Mouse (Mus musculus): Measurements from ENCODE around the gene 1700056E22Rik.
A peak's percentile ranks its signal among the peaks of the same experiment; 100 is the strongest.

1700056E22Rik gene

DNA sequence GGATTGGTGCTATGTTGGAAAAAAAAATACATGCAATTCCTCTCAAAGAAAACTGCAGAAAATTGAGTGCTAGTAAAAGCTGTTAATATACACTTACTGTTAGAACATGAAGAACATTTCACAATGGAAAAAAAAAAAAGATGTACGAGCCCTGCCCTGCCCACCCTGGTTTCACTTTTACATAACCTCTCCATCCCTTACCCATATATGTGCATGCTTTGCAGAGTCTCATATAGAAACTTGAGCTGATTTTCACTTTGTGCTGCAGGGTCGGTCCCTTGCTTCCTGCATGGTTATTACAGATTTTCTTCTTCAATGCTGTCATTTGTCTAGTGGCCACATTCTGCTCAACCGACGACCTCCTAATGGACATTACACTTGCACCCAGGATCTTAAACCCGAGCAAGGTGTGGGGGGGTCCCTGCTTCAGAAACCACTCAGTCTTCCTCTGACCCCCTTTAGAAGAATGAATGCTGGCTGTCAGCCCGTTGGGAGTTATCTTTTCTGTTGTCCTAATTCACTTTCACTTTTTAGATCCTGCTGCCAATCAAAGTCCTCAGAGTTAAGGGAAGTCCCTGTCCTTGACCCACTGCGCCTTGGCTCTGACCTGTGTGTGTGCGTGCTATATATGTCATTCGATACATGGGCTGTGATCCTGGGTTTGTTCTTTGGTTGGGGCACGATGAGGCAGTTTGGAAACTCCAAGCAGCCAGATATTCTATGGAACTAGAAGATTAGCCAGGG, 14.7 kb upstream of the 1700056E22Rik start:
- no peak for DNase-seq

DNA sequence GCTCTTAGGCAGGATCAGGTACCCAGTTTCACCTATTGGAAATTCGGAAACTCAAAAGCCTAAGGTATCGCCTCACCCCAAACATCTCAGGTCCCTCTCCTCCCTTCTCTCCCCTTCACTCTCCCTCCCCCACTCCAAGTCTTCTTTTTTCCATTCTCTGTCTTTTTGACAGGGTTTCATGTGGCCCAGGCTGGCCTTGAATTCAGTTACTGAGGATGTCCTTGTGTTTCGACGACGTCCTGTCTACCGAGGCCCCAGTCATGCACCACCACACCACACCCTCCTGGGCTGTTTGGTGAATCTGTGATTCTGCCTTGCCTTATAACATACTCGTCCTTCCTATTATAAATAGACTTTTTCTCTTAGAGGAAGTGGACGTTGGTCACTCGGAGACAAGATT, 13.7 kb upstream of the 1700056E22Rik start:
- DNase-seq: no peak

DNA sequence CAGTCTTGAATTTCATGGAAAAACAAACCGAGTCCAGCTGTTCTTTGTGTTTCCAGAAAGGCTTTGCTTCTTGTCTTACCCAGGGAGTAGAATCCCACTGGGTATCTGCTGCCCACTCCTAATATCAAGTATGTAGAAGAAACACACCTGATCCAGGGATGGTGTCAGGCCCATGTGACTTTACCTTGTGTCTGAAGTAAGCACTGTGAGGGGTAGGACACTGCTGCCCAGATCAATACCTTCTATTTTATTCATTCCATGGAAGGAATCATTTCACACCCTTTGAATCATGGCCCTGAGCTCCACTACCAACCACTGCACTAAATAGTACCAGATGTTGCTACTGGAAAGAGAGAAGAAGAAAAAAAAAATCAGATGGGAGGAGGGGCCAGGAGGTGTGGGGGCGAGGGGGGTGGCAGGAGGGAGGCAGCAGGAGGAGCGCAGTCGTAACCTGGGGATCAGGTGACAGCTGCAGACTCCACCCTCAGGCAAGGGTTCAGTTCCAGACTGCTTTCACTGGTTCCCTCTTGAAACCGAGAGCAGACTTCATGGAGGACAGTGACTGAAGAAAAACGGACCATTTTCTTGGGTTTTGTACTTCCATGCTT, 12.1 kb upstream of the 1700056E22Rik start:
- DNase-seq: no peak

DNA sequence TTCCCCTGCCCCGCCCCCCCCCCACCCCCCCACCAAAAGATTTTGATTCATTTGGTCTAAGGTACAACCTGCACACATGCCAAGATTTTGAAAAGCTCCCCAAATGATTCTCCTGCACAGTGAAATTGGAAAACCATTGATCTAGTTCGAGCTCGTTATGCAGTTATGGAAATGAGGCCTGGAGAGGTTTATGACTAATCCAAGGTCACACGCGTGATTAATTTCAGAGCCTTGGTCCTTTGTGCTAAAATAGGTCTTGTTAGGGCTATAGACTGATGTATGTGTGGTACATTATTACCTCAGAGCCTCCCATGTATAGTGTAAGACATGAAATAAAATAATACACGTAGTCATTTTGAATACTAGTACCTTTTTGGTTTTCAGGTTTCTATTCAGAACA, 9.3 kb upstream of the 1700056E22Rik start:
- no peak for DNase-seq

DNA sequence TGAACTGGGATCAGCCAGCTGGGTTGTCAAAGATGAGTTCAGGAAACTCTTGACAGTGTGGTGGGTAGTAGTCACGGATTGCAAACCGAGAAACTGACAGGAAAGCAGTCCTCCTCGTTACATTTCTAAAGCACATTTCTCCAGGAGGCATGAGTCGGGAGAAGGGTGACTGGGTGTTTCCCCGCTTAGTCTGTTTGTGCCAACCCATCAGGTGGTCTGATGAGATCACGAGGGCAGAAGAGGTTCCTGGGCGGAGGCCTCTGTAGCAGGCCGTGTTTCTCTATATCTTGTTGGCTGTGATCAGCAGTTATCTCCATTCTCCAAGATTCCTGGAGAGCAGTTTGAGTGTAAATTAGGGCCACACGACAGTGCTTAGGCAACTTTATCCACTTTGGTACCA, 8.6 kb upstream of the 1700056E22Rik start:
- no peak for DNase-seq

DNA sequence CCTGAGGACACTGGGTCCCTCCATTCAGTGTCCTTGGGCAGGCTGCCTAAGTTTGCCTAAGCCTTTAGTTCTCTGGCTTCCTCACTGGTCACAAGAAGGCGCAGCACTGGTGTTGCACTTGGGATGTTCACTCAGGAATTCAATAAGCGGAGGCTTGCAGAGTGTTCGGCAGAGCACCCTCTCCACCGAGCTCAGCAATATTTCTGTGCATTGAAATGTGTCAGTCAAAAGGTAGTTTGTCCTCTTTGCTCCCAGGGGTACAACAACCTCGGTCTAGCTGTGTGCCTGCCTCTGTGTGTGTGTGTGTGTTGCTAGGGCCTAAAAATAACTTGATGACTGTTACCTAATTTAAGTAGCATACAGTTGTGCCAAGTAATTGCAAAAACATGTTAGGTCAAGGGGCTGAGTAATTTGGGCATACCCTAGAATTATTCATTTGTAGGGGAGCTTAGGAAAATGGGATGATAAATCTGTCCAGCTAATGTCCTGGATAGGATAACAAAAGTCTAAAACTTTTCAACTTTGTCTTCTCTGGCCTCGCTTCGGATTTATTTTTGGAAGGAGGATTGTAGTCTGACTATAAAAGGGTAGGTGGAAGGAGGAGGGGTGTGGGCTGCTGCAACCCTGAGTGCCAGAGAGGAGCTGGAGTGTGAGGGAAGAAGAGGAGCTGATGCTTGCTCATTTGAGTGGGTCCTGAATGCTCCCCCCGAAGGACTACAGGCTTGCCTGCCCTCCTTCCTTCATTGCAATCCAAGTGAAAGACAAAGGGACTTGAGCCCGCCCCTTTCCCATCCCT, 7.9 kb upstream of the 1700056E22Rik start:
- DNase-seq: peak; percentile 24

DNA sequence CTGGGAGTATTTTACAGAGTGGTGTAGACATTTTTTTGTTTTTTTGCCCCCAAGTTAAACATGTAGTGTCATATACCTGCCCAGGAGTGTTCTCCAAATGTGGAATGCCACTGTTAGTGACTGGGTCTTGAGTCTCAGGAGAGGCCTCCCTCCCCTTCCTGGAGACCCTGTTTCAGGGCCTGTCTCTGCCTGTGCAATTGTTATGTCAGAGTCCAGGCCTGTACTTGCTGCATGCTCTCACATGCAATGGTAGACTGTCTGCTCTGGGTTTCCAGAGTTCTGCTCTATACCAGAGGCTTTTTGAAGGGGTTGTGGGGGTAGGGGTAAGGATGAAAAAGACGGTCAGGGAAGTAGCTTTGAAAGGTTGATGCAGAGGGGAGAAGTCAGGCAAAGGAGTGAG, 6.8 kb upstream of the 1700056E22Rik start:
- no peak for DNase-seq

DNA sequence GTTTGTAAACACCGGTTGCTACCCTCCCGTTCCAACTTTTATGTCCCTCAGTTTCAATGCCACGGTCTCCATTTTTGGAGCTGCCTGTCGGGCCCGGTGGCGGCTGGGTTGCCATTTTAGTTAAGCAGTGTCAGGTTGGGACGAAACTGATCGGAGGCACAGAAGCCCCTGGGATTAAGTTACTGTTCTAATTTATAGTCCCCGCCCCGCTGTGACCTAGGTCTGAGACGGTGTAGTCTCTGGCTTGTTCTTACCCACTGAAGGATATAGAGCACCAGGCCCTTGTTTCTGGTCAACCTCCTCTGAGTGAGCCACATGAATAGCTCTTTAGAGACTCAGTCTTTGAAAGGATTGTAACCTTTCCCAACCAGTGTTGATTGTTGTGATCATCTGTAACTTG, 6.1 kb upstream of the 1700056E22Rik start:
- DNase-seq: no peak

DNA sequence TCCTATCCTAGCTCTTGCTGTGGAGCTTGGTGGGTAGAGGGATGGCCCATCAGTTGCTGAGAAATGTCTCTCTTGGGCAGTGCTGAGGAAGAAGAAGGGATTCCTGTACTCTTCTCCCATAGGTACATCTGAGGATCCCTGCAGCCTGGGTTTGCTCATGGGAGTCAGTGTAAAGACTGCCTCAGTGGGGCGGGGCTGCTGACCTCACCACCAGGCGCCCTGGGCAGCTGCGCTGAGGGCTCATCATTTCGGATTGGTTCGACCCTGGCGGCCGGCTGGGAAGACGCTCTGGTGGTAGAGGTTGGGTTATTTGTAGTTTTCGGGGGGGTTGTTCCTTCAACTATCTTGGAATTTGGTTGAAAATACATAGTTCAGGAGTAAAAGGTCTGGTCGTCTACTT, 5.2 kb upstream of the 1700056E22Rik start:
- DNase-seq: no peak

DNA sequence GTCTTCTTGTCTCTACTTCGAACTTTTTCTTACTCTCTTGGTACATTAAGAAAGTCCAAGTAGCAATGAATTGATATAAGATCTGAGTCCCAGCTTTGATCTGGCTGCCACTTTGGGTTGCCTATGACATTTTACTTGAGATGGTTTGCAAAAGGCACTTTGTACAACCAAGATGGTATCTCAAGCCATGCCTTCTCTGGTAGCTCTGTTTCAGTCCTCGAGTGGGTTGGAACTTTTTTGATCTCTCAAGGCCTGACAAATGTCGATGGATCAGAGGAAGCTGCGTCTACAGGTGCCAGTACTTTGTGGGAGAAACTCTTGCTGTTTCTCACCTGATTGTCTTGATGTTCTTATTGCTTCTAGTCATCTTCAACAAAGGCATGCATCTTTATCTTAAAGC, 3.7 kb upstream of the 1700056E22Rik start:
- DNase-seq: no peak

DNA sequence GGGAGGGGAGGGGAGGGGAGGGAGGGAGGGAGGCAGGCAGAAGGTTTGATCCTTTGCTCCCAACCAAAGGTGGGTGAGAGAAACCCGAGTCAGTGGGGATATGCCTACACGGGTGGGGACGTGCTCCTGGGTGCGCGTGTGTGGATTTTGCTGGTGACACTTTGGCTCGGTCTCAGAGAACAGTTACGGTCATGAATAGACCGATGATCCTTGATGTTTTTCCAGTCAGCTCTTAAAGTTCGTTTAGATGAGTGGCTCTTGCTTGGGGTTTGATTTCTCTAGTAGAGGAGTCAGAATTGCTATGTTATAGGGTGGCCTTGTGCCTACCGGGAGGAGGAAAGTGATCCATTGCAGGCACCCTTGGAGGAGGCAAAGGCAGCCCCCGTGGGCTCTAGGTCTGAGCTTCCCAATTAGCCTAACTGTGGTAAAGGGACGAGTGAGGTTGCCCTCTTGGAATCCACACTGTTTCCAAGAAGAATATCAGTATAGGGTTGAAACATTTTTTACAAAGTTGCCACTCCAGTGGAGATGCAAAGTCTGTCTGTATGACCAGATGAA, 1.3 kb upstream of the 1700056E22Rik start:
- no peak for DNase-seq

DNA sequence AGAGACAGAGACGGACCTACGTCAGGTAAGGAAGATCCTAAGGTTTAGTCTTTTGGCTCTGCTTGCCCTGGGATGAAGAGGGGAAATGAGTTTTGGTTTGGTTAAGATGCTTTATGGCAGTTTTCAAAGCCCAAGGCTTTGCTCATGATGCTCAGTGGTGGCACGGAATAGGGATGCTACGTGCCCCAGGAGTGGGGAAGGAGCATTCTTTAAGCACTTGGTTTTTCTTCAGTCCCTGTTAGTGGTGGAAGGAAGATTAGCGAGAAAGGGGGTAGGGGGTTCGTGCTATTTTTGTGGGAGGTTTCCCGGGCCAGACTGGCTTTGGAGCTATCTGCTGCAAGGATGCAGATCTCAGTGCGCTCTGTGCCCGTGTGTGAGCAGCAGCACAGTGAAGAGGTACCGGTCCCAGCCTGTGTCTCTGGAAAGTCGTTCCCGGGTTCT, 660 bp upstream of the 1700056E22Rik start:
- DNase-seq: peak; percentile 42

DNA sequence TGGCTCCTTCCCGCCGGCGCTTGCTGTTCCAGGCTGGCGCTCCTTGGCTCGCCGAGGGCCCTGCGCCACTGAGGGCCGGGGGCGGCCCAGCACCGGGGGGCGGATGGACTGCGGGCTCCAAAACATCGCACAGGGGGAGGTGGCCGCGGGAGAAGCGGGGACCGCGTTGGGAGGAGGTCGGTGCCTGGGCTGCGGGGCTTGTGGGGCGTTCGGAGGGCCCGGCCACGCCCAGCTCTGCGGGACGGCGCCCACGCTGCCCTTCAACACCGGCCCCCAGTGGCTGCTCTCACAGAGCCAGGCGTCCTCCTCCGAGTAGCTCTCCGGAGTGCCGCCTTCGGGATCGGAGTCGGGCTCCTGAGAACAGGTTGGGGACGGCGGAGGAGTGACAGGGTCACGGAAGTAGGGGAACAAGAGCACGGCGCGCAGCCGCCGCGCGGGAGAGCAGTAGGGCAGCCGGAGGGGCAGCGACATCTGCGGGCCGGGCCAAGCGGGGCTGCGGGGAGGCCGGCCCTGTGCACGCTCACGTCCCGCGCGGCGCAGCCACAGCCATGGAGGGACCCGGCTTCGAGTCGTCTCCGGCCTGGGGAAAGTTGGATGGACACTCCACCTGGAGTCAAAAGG, 601 bp downstream of the 1700056E22Rik start:
- DNase-seq: peak; percentile 82

DNA sequence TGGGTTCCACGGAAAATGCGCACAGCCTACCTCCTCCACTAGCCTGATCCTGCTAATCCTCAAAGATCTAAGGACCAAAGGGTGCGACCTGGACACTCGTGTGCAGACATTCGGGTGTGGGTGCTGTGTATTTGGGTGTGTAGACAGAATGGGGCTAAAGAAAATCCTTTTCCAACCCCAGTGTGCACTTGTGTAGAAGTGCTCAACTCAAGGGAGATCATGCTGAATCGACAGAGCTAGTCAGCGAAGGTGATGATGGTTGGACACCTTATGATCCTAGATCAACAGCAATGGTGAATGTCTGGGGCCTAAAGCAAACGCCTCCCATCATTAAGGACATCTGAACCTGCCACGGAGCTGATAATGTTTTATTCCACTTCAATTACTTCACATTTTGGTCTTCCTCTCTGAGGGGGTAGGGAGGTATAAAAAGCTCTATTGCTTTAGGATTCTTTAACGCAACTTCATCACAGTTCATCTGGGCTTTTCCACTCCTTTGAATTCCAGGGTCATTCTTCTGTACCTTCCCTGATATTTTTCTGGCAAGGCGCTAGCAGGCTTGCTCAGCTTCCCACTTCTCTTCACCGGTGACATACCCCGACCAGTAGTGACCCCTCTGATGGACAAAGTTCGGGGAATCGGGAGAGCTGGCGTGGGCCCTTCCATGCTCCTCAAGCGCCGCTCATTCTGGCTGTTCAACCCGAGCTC, 1.3 kb downstream of the 1700056E22Rik start:
- DNase-seq: no peak

DNA sequence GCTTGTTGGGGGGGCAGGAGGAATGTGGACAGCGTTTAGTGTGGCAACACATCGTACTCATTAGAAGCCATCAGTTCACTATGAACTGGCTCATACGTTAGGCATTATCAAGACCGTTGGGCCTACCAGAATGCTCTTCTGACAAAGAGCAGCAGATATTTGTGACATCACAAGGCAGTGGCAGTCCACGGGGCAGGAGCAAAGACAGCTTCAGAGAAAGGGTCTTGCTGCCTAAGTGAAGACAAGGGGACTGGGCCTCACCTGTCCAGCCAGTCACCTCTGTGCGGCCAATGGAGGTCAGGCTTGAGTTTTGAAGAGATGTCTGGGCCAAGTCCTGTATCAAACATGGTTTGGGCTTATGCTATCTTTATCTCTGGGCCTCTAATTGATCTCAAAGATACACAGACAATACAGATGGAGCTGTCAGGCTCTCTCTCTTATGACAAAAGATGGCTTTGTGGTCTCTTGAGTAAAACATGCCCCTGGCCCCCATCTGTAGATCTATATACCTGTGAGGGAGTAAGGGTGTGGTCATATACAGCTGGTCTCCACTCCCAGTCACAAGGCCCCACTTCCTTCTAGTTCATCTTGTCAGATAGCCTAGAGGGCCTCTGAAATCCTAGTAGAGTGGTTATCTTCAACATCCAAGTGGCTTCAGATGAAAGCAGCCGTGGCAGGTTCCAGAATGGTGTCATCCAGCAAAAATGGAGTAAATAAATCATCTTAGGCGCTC, 3.9 kb downstream of the 1700056E22Rik start:
- no peak for DNase-seq

DNA sequence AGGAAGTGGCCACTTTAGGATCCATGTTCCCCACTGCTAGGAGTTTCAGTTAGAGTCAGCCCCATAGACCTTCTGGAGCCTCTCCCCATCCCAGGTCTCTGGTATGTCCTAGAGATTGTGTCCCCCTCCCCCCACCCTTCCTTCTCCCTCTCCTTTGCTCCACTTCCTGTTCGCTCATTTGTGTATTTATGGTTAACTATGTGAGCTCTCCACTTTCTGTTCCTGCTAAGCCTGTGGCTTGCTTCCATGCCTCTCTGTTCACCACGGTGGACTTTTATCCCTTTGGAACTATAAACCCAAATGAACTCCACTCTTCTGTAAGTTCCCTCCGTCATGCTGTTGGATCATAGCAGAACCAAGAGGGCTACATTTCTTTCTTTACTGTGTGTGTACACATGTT, 7.1 kb downstream of the 1700056E22Rik start:
- no peak for DNase-seq

DNA sequence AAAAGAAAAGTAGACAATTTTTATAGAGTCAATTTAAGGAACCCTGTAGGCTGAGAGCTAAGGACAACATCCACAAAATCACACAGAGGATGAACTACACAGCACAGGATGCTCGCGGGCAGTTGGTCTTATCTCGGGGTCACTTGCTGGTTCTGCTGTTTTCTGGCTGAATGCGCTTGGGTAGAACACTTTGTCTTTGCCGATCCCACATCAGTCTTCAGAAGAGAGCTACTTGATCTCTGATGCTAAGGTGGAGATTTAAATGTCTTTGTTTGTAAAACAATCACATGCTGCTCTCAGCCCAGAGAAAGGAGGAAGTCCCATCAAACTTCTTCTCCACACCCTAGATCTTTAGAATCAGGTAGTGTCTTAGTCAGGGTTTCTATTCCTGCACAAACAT, 9.0 kb downstream of the 1700056E22Rik start:
- no peak for DNase-seq

DNA sequence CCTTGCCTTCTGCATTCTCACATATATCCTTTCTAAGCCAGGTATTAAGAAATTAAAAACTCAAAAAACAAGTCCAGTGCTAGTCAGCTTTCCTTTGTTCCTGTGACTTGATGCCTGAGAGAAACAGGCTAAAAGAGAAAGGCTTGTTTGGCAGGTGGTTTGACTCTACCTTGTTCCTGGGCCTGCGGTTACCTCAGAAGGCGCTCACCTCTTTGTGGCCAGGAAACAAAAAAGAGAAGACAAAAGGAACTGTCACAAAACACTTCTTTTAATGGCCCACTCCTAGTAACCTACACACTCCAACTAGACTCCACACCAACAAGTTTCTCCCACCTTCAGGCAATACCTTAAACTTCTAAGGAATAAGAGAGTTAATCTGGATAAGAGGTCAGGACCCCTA, 9.5 kb downstream of the 1700056E22Rik start:
- no peak for DNase-seq

DNA sequence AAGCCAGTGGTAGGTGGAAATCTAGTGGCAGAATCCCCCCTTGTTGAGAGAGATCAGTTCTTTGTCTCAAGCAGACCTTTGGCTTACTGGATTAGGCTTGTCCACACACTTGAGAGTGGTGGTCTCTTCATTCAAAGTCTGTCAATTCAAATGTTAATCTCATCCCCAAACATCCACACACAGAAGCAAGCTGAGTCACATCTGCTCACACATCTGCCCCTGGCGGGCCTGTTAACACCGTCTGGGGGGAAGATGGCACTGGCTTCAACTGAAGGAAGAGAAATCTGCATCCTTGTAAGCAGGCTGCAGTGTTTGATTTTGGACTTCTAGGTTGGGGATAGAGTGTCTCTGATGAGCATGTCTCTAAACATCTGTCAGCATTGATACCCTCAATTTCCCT, 10.1 kb downstream of the 1700056E22Rik start:
- DNase-seq: no peak

DNA sequence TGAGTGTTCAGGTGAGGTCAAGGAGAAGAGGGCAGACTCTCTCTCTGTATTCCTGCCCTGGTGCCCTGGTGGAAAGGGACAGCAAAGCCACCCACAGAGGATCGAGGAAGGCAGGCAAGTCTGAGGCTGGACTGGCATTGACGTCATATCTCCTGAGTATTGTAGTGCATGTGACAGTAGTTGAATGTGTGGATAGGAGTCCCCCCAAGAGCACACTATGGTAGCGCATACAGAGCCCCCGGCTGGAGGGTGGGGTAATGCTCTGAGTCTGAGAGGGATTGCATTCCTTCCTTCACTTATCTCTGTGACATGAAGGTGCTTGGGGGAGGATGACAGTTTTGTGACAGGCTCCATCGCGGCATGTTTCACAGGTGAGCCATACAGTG, 14.4 kb downstream of the 1700056E22Rik start:
- DNase-seq: no peak

DNA sequence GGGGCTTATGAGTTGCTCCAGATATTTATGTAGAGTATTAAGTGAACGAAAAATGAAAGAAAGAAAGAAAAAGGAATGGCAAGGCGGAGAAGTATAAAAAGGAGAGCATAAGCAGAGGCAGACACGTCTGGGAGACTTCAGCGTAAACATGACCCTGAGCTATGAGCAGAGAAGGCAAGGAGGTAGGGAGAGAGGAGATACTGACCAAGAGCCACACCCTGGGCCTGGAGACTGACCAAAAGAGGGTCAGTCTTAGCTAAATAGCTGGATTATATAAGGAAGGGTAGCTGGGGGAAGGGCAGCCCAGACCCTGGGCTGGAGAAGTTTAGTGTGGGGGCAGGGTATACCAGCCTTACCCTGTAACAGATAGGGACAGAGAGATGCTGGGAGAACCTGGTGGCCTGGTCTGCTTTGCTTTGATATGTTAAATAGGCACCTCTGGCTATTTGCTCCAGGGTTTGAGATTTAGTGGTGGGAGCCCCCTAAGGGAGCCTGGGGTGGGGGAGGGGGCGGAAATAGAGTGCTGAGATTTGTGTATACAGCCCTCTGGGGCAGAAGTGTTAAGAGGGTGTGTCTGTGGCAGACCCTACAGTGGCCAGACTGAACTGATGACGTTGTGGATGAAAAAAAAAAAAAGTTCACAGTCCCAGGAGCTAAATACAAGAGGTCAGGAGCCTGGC, 14.9 kb downstream of the 1700056E22Rik start:
- no peak for DNase-seq

Measured in kidney, postnatal 10 days (tissue).